In genomic region chr17:74047210-74048082, GRCm38 (mm10) we compare ENCODE assay signal across 8 mouse cellular contexts. TPM values are rescaled to one million over a fixed set of nuclear protein-coding genes. Genes with fewer than 3 reads are reported as not detected.
DNase-seq lines count a peak whose midpoint lies in the region; ATAC-seq and TF ChIP-seq lines count a peak whose summit lies in the region.

TSS of gene Srd5a2 (minus strand) at chr17:74047916.

- under 1% methylated on average over 45 of the region's 45 CpGs for WGBS in forebrain, embryonic 13.5 days
- 1% methylated on average over 40 of the region's 45 CpGs for WGBS in limb, embryonic 14.5 days

- DNase-seq in heart, adult 11 months, result peak; percentile 84
- DNase-seq in heart, adult 18-20 months, result no peak
- DNase-seq in Muller cell, postnatal 12 days (ENCODE audit: inconsistent ontology term), result peak; percentile 26
- DNase-seq in limb, embryonic 14.5 days (ENCODE audit: low spot score), result no peak
- no peak for DNase-seq in left cerebral cortex, adult 8-10 months (ENCODE audit: low spot score in 2 of 2)
- DNase-seq in T-cell, adult 2 months (ENCODE audit: low spot score), result no peak
- DNase-seq in MN1 (ENCODE audit: low spot score), result no peak

- peaks cover 17% of the 10 kb centered on the region for H3K4me1 ChIP-seq in forebrain, embryonic 13.5 days
- peaks cover 14% of the 10 kb centered on the region for H3K4me1 ChIP-seq in limb, embryonic 14.5 days (ENCODE audit: control insufficient read depth, insufficient read depth, low read length)

- peaks cover 53% of the 10 kb centered on the region for H3K27me3 ChIP-seq in forebrain, embryonic 13.5 days
- peaks cover 45% of the 10 kb centered on the region for H3K27me3 ChIP-seq in limb, embryonic 14.5 days (ENCODE audit: control insufficient read depth, insufficient read depth, low read length)

- peak within 1 kb of the TSS; percentile 30 for H3K9ac ChIP-seq in forebrain, embryonic 13.5 days
- peak within 1 kb of the TSS; percentile 28; the same call in 1 of the 2 replicates for H3K9ac ChIP-seq in limb, embryonic 14.5 days (ENCODE audit: low read depth, low read length, severe bottlenecking)

- H3K27ac ChIP-seq in forebrain, embryonic 13.5 days, result no peak within 1 kb of the TSS
- H3K27ac ChIP-seq in limb, embryonic 14.5 days (replicated peaks; ENCODE audit: low read depth, low read length), result no peak within 1 kb of the TSS

- H3K4me3 ChIP-seq in forebrain, embryonic 13.5 days, result peak within 1 kb of the TSS; percentile 37
- H3K4me3 ChIP-seq in limb, embryonic 14.5 days (replicated peaks; ENCODE audit: low read length), result peak within 1 kb of the TSS; percentile 36

- peak within 1 kb of the TSS; percentile 61 for H3K4me2 ChIP-seq in forebrain, embryonic 13.5 days
- peak within 1 kb of the TSS; percentile 58 for H3K4me2 ChIP-seq in limb, embryonic 14.5 days (replicated peaks; ENCODE audit: low read depth, low read length, severe bottlenecking)

- no peaks in the 10 kb centered on the region for H3K36me3 ChIP-seq in forebrain, embryonic 13.5 days (ENCODE audit: poor library complexity, severe bottlenecking)
- H3K36me3 ChIP-seq in limb, embryonic 14.5 days (ENCODE audit: control insufficient read depth, insufficient read depth, low read length), result no peaks in the 10 kb centered on the region

- no peaks in the 10 kb centered on the region for H3K9me3 ChIP-seq in forebrain, embryonic 13.5 days (replicated peaks)
- H3K9me3 ChIP-seq in limb, embryonic 14.5 days (ENCODE audit: control insufficient read depth, low read length), result no peaks in the 10 kb centered on the region

- ATAC-seq in forebrain, embryonic 13.5 days, result peak; percentile 53
- no peak for ATAC-seq in limb, embryonic 14.5 days (ENCODE audit: low FRiP score, low read depth)

- TF ChIP-seq POLR2A in limb, embryonic 14.5 days (IDR thresholded peaks at IDR 0.05; ENCODE audit: borderline replicate concordance, extremely low read depth, insufficient read depth, insufficient read length), result no peak

RNA-seq across cellular contexts. Expression of gene Srd5a2, which starts in this region (rescaled TPM):
- total RNA-seq in heart, adult 18-20 months (2021), result not detected
- not detected in 2 replicates for polyA plus RNA-seq in forebrain, embryonic 13.5 days (2015; fragmentation: Nextera tagmentation; extraction: Ambion mirVana)
- 1.5 and 1.7 TPM in 2 replicates for polyA plus RNA-seq in limb, embryonic 14.5 days (2012; rRNA removed)
- polyA plus RNA-seq in limb, embryonic 14.5 days (2014; fragmentation: Nextera tagmentation; extraction: Ambion mirVana), result 0.52 and 1.0 TPM in 2 replicates
- under 1 TPM in 2 of 4 experiments, not detected in 2; 0.74 to 0.79 TPM for total RNA-seq in left cerebral cortex, adult 8-10 months (2022)

Comparison
In these comparisons a context has a peak if more than half of its experiments do, and no peak if none do; other contexts are left out.
1. DNase-seq: peak in heart, adult 11 months (single experiment) and Muller cell, postnatal 12 days (single experiment); none in heart, adult 18-20 months (0 of 2), limb, embryonic 14.5 days (single experiment), left cerebral cortex, adult 8-10 months (0 of 2), T-cell, adult 2 months (single experiment) and MN1 (single experiment).
2. Peak in ATAC-seq, H3K4me3 ChIP-seq, H3K9ac ChIP-seq and H3K4me2 ChIP-seq in forebrain, embryonic 13.5 days; RNA of the gene not detected or under 1 TPM.